ENCODE assay signal across 8 mouse cellular contexts in the genomic region with DNA sequence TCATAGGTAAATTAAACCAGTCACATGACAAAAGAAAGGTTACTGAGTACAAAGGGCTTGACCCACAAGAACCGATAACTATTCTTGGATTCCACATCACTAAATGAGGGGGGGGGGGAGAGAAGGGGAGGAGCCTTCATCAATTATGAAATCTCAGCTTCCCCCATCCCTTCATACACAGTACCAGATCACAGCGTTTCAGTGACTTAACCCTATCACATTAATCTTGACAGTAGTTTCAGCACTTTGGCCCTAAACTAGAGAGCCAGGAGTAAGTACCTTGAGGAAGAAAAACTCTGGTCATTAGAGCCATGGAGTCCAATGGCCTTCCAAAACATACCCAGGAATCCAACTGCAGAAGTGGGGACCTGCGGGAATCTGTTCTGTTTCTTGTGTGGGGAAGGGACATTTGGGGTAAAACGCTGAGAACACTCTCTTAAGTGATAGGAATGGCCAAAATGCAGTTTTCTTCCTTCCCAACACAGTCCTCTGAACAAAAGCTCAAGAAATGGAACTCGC. TPM values are rescaled to one million over a fixed set of nuclear protein-coding genes. Genes with fewer than 3 reads are reported as not detected.
A peak's percentile ranks its signal among the peaks of the same experiment; 100 is the strongest.
DNase-seq lines count a peak whose midpoint lies in the region; ATAC-seq and TF ChIP-seq lines count a peak whose summit lies in the region.

No protein-coding gene starts in this region.

- no peaks in the 10 kb centered on the region for H3K27me3 ChIP-seq in hindbrain, embryonic 14.5 days (ENCODE audit: control insufficient read depth, insufficient read depth, low read length)
- H3K27me3 ChIP-seq in midbrain, embryonic 15.5 days (replicated peaks), result no peaks in the 10 kb centered on the region

- ATAC-seq in hindbrain, embryonic 14.5 days (ENCODE audit: low FRiP score), result peak; percentile 31; the same call in 1 of the 2 replicates
- peak; percentile 71 for ATAC-seq in midbrain, embryonic 15.5 days (replicated peaks)

- peak overlapping the region; percentile 83 for H3K9ac ChIP-seq in hindbrain, embryonic 14.5 days
- peak overlapping the region; percentile 88 for H3K9ac ChIP-seq in midbrain, embryonic 15.5 days

- TF ChIP-seq CTCF in bone marrow, adult 2 months (IDR thresholded peaks at IDR 0.05; ENCODE audit: control insufficient read depth, insufficient read depth, low read length), result no peak

- DNase-seq in kidney, adult 9 months, result peak; percentile 26
- no peak for DNase-seq in kidney, postnatal 36 days
- no peak for DNase-seq in hindbrain, embryonic 14.5 days (ENCODE audit: low spot score)
- DNase-seq in spleen, postnatal 14 days (ENCODE audit: low spot score in 2 of 2), result no peak
- DNase-seq in layer of hippocampus, adult 9-11 months, result no peak
- DNase-seq in frontal cortex, postnatal 14 days (ENCODE audit: low spot score in 2 of 2), result no peak

- no peaks in the 10 kb centered on the region for H3K4me1 ChIP-seq in bone marrow, adult 2 months (ENCODE audit: control insufficient read depth, insufficient read depth, low read length)
- peaks cover 14% of the 10 kb centered on the region for H3K4me1 ChIP-seq in hindbrain, embryonic 14.5 days (replicated peaks; ENCODE audit: control insufficient read depth, insufficient read depth, low read length)
- peaks cover 20% of the 10 kb centered on the region for H3K4me1 ChIP-seq in midbrain, embryonic 15.5 days

- H3K4me3 ChIP-seq in bone marrow, adult 2 months (replicated peaks; ENCODE audit: control insufficient read depth, low read depth, low read length), result peak overlapping the region; percentile 88
- peak overlapping the region; percentile 78 for H3K4me3 ChIP-seq in hindbrain, embryonic 14.5 days (replicated peaks; ENCODE audit: low read length)
- H3K4me3 ChIP-seq in midbrain, embryonic 15.5 days, result peak overlapping the region; percentile 72

- no peaks in the 10 kb centered on the region for H3K9me3 ChIP-seq in hindbrain, embryonic 14.5 days (ENCODE audit: control insufficient read depth, low read length)
- H3K9me3 ChIP-seq in midbrain, embryonic 15.5 days, result no peaks in the 10 kb centered on the region

- 15% methylated on average over 5 of the region's 5 CpGs for WGBS in bone marrow, adult 2 months
- WGBS in hindbrain, embryonic 14.5 days, result 6% methylated on average over 5 of the region's 5 CpGs
- WGBS in midbrain, embryonic 15.5 days, result 3% methylated on average over 5 of the region's 5 CpGs

- H3K4me2 ChIP-seq in hindbrain, embryonic 14.5 days (replicated peaks), result peak overlapping the region; percentile 72
- peak overlapping the region; percentile 68 for H3K4me2 ChIP-seq in midbrain, embryonic 15.5 days

- no peak for TF ChIP-seq POLR2A in bone marrow, adult 2 months (IDR thresholded peaks at IDR 0.05; ENCODE audit: borderline replicate concordance, control insufficient read depth, low read depth, low read length)

- H3K36me3 ChIP-seq in hindbrain, embryonic 14.5 days (replicated peaks; ENCODE audit: control insufficient read depth, insufficient read depth), result peaks cover 16% of the 10 kb centered on the region
- 0 out of 2 replicates have a peak, but pooled peaks cover 7% of the 10 kb centered on the region for H3K36me3 ChIP-seq in midbrain, embryonic 15.5 days (replicated peaks)

- peak overlapping the region; percentile 54 for H3K27ac ChIP-seq in bone marrow, adult 2 months (ENCODE audit: control insufficient read depth, insufficient read depth, low read depth, low read length, poor library complexity)
- H3K27ac ChIP-seq in hindbrain, embryonic 14.5 days, result peak overlapping the region; percentile 96
- H3K27ac ChIP-seq in midbrain, embryonic 15.5 days, result peak overlapping the region; percentile 94

RNA-seq across cellular contexts. Expression of a gene that starts 0.6 kb away (rescaled TPM):
- polyA plus RNA-seq in bone marrow, adult 2 months (2011; ENCODE audit: insufficient read depth, insufficient read length, low replicate concordance, missing spikeins), result 4.0 and 4.6 TPM in 2 replicates
- polyA plus RNA-seq in hindbrain, embryonic 14.5 days (2014; fragmentation: Nextera tagmentation; extraction: Ambion mirVana), result 15.5 and 20.5 TPM in 2 replicates
- 22.0 and 23.4 TPM in 2 replicates for polyA plus RNA-seq in midbrain, embryonic 15.5 days (2015; fragmentation: Nextera tagmentation; extraction: Ambion mirVana)

RNA-seq across cellular contexts. Expression of a gene that starts 47.4 kb away (rescaled TPM):
- polyA plus RNA-seq in bone marrow, adult 2 months (2011; ENCODE audit: insufficient read depth, insufficient read length, low replicate concordance, missing spikeins), result not detected in 2 replicates
- polyA plus RNA-seq in hindbrain, embryonic 14.5 days (2014; fragmentation: Nextera tagmentation; extraction: Ambion mirVana), result not detected in 2 replicates
- polyA plus RNA-seq in midbrain, embryonic 15.5 days (2015; fragmentation: Nextera tagmentation; extraction: Ambion mirVana), result not detected in 2 replicates
